Mouse (Mus musculus) cerebellum, adult 11-12 months (tissue): ENCODE measurements around the gene Hoxb5.

Experiments
- DNase-seq: peaks from one replicate; pipeline ENCODE4 v3.0.0; 2022

Hoxb5 gene

DNA sequence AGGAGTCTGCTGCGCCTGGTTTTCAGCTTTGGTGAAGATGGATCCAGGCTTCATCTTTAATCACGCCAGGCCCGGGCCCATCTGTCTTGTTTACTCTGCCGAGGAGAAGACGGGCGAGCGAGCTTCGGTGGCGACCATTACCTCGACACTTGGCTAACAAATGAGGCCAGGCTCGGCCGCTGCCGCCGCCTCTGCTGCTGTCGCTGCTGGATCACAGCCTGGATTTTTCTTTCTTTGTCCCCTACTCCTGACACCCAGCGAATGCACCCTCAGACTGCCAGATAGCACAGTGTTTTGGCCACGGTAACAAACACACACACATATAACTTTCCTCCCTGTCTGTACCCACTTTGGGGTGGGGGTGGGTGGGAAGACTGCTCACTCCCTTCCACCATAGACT, 17.6 kb downstream of the Hoxb5 start:
- DNase-seq: no peak

DNA sequence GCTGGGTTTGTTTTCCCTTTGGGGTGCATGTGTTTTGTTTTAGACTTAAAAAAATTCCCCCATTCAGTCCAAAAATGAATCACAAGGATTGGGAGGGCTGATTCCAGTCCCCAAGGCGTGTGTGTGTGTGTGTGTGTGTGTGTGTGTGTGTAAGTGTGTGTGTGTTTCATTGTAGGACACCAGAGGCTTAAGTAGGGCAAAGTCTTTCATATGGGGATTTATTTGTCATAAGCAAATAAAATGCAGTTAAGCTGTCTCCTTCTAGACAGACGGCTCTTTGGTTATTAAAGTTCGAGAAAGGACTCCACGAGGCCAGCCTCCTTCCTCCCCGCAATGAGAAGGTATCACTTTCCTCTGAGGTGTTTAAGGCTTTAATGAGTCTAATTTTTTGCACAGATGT, 18.7 kb downstream of the Hoxb5 start:
- no peak for DNase-seq

DNA sequence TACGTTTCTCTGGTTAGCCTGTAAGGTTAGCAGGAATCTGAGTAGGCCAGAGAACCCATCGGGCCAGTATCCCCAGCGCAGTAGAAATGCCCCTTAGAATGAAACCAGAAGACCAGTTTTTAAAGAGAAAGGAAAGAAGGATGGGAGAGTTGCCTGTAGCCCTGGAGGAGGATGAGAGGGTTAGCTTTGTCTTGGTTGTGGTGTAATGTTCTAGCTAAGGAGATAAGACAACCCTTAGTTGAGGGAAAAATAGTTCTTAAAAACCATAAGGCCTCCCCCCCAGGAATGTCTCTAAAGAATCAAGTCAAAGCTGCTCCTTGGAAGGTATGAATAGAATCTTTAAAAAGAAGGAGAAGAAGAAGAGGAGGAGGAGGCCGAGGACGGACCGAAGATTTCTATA, 19.6 kb downstream of the Hoxb5 start:
- DNase-seq: no peak

DNA sequence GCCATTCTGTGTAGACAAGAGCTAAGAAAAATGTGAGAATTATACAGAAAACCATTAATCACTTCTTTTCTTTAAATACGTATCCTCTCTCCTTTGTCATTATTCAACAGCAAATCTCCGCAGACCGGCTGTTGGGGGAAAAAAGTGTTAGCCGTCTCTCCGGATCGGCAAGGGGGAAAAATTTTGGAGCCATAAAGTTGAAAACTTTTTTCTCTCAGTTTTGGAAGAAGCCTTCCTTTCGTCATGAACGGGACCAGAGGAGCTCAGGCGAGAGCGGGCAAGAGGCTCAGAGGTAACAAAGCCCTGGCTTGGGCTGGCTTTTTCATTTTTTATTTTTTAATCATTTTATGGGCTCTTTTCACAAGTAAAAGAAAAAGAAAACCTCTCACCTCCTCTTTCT, 20.0 kb downstream of the Hoxb5 start, which contains the start of gene Hoxb3:
Hoxb3 (plus strand) TSS at position 173 of the 400 bp plus-strand sequence.
- DNase-seq: no peak

DNA sequence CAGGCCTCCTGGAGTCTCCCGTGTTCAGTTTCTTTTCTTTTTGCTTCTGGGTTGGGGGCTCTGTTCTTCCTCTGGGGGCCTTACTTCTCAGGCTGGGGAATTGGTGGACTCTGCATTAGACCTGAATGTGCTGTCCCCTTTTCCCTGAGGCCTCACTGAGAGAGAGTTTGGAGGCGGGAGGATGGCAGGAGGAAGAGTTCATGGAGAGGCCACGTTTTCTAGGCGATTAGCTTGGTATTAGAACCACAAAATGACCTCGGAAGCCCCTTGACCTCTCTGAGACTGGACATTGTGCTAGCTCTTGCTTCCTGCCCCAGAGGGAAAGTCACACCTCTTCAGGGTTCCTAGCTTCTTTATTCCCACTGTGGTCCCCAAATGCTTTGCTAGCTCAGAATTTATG, 21.0 kb downstream of the Hoxb5 start:
- DNase-seq: no peak

DNA sequence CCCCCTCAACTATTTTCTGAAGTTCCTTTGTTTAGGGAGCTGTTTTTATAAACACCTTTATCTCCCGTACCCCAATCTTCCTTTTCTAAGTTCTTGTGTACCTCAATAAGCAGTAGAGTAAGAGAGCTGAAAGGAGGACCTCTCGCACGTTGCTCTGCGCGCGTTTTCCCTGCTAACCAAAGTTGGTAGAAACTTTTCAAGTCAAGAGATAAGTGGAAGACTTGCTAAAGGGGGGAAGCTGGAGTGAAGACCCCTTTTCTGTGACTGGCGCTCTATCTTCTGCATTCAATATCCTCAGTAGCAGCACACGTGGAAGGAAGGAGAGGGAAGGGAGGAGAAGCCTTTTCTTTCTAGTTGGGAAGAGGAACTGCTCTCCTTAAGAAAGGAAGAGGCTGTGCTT, 21.8 kb downstream of the Hoxb5 start:
- DNase-seq: no peak

DNA sequence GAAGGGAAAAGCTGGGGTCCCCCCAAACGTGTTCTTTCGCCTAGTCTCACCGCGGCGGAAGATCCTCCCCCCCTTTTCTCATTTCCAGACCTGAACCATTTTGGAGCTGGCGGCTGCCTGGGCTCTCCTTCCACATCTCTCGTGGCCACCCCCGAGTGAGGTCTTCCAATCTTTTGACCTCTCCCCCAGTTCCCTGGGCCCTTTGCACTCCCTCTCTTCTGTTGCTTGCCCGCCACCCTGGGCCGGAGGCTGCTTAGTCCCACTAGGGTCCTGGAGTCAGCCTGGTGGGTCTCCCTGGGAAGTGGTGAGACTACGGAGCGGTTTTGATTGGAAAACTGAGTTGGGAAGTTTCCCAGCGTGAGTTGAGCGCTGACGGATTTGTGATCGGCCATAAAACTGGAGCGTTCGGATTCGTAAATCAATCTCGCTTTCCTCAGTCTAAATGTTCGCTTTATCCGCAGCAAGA, 22.6 kb downstream of the Hoxb5 start:
- DNase-seq: no peak

DNA sequence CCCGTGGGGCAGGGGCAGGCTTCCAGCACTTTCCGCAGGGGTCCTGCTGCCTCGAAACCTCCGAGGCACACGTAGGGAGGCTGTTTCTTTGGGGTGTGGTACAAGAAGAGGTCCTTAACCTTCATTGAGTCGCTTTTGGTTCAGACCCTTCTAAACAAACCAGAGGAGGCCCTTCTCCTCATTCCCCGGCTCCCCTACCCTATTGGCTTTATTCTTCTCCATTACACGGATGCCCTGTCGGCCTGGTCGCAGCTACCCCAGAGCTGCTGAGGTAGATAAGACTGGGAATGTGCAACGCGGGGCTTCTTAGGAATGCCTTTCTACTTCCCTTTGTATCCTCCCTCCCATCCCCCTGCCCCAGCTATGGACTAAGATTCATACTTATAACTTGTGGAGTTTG, 23.6 kb downstream of the Hoxb5 start:
- DNase-seq: no peak

DNA sequence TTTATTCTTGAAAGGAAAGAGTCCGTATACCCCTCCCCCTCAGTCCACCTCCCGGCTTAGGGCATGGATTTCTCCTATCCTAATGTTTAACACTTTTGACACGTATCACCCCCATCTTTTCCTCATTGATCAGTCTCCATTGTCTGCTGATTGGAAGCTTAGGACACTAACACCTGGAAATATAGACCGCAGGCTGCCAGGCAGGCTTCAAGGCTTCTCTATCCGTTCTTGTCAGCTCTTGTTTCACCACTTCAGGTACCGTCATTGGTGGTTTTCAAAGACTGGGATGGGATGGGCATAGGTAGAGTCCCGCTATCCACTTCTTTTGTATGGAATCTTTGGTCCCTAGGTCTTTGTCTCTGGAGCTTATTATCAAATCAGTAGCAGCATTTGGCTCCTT, 24.0 kb downstream of the Hoxb5 start:
- no peak for DNase-seq

DNA sequence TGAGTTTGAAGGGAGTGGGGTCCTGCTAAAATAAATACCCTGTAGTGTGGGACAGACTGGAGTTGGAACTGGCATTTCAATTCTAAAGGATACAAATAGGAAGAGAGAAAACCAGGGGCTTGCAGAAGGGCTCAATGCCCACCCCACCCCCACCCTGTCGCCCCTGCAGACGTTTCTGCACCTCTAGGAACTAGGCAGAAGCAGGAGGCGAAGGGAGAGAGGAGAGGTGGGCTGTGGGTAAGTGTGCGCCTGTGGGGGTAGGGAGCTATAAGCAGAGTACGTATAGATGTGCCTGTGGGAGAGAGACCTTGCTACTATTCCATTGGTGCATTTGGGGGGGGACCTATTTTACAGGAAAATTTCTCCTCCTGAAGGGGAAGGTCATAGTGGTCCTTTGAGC, 24.6 kb downstream of the Hoxb5 start:
- no peak for DNase-seq

DNA sequence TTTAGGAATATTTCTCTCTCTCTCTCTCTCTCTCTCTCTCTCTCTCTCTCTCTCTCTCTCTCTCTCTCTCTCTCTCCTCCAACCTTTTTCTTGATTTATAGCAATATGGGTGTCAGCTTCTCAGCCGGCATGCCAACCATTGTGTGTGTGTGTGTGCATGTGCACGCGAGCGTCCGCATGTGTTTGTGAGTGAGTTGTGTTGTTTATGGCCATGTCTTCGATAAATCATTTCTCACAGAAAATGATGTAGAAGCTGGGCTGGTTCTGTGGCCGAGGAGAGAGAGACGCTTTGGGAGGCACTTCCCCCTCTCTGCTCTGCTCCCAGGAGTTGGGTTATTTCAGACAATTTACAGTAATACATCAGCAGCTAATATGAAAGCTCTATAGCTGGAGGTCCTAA, 25.5 kb downstream of the Hoxb5 start:
- DNase-seq: no peak

DNA sequence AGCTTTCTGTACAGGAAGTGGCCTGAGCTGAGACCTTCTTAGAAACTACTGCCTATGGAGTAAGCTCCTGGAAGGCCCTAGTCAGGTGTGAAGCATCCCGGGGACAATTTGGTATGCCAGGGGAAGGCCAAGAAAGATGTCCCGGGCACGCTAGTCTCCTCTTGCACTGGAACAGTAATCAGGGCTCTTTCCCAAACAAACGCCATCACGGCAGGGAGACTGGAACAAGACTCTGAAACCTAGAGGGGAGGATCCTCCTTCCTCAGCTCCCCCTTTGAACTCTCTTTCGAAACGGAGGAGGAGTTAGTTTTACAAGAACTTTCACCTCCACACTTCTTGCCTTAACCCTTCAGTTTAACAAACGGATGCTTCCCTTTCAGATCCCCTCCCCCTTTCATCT, 29.0 kb downstream of the Hoxb5 start:
- no peak for DNase-seq

DNA sequence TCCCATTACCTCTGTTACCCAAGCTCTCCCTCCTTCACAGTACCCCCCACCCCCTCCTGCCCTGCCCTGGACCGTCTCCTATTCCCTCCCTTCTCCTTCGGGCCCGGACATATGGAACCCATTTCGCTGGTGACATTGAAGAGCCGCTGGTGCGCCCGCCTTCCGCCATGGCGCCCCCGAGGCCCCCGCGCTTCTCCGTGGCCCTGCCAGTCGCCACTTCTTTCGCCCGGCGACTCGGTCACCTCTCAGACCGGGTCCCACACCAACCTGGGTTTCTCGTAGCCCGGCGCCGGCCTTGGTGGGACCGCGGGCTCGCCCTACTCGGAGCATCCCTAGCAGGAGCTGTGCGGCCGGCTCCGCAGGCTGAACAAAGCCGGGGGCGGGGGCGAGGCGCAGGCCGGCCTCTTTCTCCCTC, 29.5 kb downstream of the Hoxb5 start:
- DNase-seq: no peak

DNA sequence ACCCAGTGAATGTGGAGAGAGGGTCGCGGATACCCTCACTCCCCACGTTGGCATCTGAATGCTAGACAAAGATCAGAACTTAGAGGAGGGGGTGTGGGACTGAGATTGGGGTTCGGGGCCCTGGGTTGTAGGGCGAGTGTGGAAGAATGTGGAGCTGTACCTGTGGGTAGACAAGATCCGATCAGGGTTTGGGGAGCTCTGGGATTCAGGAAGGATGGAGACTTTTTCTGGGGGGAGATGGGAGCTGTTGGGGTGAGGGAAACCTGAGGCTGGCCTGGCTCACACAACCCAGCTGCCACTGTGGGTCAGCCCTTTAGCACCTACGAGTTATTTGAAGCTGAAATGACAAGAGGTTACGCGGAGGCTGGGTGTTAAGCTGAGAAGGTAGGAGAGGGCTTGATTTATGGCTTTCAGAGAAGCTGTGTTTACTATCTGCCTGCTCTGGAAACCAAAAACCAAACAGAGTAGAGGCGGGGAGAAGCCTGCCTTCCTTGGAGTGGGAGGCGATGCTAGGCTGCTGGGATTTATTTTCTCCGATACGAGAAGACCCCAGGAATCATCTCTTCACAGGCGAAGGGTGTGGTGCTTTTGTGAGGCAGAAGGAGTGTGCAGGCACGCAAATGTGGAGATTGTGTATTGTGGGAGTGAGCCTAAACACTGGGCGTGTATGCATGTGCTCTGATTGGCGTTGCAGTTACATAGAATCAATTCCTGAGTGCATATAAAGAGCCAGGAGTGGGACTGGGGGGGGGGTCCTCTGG, 30.3 kb downstream of the Hoxb5 start:
- no peak for DNase-seq

DNA sequence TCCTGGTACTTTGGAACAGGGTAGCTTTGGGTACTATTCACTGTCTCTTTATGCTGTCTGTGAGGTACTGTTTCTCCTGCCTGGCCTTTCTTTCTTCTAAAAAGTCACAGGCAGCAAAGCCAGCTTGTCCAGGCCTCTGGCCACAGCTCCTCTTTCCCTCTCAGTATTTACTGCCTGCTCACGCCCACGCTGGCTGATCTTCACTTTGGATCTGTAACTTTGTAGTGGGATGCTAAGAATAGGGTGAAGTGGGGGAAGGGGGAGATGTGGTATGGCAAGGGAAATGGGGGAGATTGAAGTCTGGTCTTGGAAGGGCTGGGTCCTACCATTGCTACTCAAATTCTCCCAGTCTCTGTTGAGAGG, 30.8 kb downstream of the Hoxb5 start:
- no peak for DNase-seq

DNA sequence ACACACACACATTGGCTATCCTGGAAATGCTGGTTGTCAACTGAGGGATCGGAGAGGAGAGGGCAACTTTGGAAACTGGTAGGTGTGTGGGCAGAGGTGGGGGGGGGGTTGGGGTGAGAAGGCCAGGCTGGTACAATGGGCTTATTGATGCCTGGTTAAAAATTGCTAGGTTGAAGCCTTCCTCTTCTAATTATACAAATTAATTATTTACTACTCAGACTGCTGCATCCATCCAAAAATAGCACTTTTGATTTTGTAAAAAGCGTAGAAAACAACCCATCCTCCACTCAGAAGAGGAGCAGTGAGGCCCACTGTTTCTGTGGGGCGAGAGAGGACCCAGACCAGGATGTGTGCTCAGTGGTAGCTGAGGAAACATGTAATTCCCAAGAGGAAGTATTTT, 31.9 kb downstream of the Hoxb5 start:
- DNase-seq: no peak

DNA sequence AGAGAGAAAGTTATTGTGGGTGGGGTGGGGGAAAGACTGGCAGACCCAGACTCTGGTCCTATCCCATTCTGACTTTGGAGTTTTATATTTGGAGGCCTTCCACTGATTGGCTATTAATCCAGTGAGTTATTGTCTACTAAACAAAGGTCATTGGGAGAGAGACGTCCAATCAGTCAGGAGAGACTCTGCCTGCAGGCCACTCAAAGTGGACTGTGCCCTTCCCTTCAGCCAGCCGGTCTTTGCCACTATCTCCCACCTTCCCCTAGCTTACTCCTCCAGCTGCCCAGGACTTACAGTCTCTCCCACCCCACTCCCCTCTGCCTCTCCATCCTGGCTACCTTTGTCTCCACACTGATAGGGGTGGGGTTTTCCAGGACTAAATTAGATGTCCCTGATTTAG, 33.5 kb downstream of the Hoxb5 start:
- DNase-seq: no peak

DNA sequence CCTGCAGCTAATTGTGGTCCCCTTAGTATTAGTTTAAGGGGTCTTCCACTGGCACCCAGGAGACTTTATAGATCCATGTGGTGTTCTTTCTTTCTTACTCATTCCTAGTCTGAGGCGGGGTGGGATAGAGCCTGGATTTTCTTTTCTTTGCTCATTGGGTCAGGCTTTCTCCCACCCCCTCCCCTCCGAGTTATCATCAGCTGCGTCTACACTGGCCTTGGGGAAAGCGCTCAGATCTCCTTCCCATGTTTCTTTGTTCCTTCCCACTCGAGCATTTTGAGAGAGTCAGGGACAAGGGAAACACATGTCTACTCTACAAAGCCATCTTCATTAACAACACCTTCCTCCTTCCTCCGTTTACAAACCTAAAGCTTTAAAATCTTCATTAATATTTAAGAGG, 33.9 kb downstream of the Hoxb5 start:
- DNase-seq: no peak

DNA sequence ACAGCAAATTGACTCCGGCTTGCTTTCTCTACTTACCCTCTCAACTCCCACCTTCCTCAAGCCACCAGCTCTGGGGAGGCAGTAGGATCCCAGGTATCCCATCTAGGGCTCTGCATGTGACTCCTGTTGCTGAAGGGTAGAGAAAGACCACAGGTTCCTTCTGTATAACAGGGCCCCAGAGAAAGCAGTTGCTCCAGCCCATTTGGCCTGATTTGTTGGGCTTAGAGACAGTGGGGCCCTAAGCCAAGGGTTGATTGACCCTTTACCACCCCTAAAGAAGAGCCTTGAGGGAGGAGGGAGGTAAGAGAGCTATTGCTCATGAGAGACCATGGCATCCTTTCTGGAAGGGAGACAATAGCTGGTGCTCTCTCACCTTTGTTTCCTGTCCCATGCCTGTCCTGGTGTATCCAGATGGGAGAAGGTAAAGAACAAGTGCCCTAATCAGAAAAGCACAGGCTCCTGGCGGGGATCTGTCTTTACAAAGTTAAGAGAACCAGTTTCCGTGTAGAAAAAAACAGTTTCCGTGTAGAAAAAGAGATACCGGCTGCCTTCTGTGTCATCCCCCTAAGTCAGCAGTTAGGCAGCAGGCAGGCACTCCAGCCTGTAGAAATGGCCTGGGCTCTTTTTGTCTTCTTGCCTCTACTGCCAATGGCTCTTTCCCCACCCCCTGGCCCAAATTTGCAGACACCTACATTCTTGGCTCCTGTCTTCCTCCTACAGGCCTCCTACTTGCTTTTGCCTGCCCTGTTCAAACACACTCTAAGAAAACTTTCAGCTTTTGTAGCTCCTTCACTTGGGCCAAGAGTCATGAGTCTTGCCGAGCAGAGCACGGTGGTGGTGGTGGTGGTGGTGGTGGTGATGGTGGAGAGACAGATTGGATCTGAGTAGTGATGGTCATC, 36.1 kb downstream of the Hoxb5 start:
- no peak for DNase-seq

DNA sequence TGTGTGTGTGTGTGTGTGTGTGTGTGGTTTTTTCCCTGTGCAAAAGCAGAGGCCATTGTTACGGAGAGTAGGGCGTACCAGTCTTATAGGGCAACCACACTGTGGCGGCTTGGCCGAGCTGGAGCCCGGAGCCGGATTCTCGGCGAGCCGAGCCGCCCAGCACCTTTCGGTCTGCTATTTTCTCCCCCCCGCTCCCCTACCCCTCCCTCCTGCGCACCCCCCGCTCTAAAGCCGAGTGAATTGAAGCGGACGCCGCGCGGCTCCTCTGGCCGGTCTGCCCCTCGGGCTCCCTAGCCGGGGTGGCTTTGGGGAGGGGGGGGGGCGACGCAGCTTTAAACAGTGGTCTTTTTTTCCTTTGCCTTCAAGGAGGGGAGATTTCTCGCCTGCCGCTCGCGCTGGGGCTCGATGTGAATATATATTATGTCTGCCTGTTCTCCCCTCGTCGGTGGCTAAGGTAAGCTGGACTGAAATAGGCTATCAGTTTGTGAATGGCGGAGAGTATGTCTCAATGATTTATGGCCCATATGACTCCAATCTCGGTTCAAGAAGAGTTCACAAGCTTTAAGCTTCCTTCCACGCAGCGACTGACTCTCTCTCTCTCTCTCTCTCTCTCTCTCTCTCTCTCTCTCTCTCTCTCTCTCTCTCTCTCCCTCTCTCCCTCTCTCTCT, 37.7 kb downstream of the Hoxb5 start:
- DNase-seq: no peak

DNA sequence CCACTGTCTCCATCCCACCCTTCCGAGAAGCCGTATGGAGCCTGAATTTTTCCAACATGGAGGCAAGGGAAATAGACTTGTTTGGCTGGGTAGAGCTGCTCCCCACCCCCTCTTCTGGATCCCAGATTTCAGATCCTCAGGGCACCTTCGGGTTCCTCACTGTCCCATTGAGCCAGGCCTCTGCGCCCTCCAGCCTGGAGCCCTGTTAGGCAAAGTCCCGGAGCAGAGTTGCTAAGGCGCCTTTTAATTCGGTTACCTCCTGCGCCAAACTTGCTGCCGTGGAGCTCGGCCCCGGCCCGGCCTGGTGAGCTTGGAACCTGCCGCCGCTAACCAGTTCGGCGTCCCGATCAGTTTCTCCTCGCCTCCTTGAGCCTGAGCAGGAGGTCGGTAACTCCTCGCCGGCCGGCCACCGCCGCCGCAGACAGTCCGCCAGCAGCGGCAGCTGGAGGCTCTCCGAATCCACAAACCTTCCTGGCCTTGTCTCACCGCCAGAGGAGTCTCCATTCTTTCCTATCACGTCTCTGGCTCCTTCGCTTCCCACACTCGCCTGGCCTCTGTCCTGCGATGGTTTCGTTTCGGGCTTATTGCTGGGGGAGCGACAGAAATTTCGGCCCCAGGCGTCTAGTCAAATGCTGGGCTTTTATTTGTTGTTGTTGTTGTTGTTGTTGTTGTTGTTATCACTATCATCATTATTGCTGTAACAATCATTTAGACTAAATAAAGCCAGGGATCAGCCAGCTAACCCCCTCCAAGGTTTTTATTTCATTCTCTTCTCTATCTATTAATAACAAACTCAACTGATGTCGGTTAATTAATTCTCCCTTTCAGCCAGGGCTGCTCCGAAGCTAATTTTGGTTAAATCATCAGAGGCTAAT, 38.8 kb downstream of the Hoxb5 start:
- no peak for DNase-seq

DNA sequence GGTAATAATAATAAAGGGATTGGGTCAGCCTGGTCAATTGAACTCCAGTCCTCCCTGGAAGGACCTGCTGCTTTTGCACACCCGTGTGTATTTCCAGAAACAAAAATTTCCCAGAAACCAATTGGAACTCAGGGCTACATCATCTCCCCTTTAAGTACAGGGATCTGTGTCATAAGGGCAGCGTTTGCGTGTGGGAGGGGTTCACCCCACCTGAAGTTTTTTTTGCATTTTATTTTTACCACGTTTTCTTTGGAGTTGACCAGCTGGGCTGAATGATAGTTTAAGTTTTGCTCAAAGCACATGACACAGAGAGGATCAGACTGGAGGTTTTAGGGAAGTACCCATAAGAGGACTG, 39.4 kb downstream of the Hoxb5 start:
- DNase-seq: no peak

DNA sequence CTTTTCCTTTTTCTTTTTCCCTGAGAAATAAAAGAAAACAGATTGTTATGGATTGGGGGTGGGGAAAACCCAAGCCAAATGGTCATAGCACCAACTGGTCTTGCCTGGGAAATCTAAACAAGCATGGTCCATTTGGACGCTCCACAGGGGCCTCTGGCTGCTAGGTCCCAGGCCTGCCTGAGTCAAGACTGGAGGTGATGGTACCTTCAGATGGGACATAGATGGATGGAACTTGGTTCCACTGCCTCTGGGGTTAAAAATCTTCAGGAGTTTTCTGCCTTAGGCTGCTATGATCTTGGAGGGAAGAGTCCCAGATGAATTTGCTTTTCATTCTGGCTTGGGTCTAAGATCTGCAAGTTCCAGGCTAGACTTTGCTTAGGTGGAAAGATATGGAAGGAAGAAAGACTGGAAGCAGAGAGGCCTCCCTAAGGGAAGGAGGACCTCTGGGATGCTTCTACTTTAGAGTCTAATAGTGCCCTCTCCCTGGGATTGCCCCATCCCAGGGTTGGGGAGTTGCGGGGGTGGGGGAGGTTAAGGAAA, 40.1 kb downstream of the Hoxb5 start:
- no peak for DNase-seq
